In genomic region chr10:120563926-120564325, GRCm38 (mm10) we compare ENCODE assay signal across 14 mouse cellular contexts.
DNase-seq lines count a peak whose midpoint lies in the region; ATAC-seq lines count a peak whose summit lies in the region.
"Had no signal": no experiment of that assay in that cellular context is flagged by ENCODE, and none has a peak within 500 bp of the region (broad histone marks: within the 10 kb centered on the region; RNA-seq: fewer than 3 reads in every experiment).

No protein-coding gene starts in this region.

- H3K4me1 ChIP-seq in heart, embryonic 16.5 days (ENCODE audit: control insufficient read depth, insufficient read depth, low read length), result peaks cover 10% of the 10 kb centered on the region; the same call in 1 of the 2 replicates
- peaks cover 12% of the 10 kb centered on the region for H3K4me1 ChIP-seq in embryonic facial prominence, embryonic 13.5 days
- H3K4me1 ChIP-seq in hindbrain, embryonic 12.5 days, result peaks cover 8% of the 10 kb centered on the region

- no peak for ATAC-seq in heart, embryonic 16.5 days (replicated peaks; ENCODE audit: extremely low read depth, insufficient read depth, low FRiP score)
- ATAC-seq in embryonic facial prominence, embryonic 13.5 days (ENCODE audit: insufficient number of reproducible peaks, insufficient read depth, low FRiP score, low TSS enrichment, low read depth), result no peak
- no peak for ATAC-seq in hindbrain, embryonic 12.5 days (ENCODE audit: low FRiP score)
- ATAC-seq: liver, postnatal 0 days had no signal

- intact Hi-C loops in heart, postnatal 10 days (cut with DNase I), result no loop called here

- no peaks in the 10 kb centered on the region for H3K27me3 ChIP-seq in heart, embryonic 16.5 days (ENCODE audit: control insufficient read depth, insufficient read depth, low read length)
- H3K27me3 ChIP-seq in embryonic facial prominence, embryonic 13.5 days, result no peaks in the 10 kb centered on the region
- H3K27me3 ChIP-seq in hindbrain, embryonic 12.5 days, result 0 out of 2 replicates have a peak, but pooled peaks cover 8% of the 10 kb centered on the region

- H3K36me3 ChIP-seq in heart, embryonic 16.5 days (ENCODE audit: control insufficient read depth, insufficient read depth), result no peaks in the 10 kb centered on the region
- no peaks in the 10 kb centered on the region for H3K36me3 ChIP-seq in embryonic facial prominence, embryonic 13.5 days
- H3K36me3 ChIP-seq in hindbrain, embryonic 12.5 days, result no peaks in the 10 kb centered on the region
- H3K36me3 ChIP-seq: G1E; hindbrain, embryonic 13.5 days had no signal

- no peak overlapping the region for H3K4me3 ChIP-seq in heart, embryonic 16.5 days (ENCODE audit: low read length)
- H3K4me3 ChIP-seq in embryonic facial prominence, embryonic 13.5 days, result no peak overlapping the region
- no peak overlapping the region for H3K4me3 ChIP-seq in hindbrain, embryonic 12.5 days

- peak overlapping the region; percentile 30; the same call in 1 of the 2 replicates for H3K4me2 ChIP-seq in heart, embryonic 16.5 days (ENCODE audit: low read depth, low read length)
- H3K4me2 ChIP-seq in embryonic facial prominence, embryonic 13.5 days, result peak overlapping the region; percentile 56; the same call in 1 of the 2 replicates
- no peak overlapping the region for H3K4me2 ChIP-seq in hindbrain, embryonic 12.5 days (replicated peaks)

- 26% methylated on average over 10 of the region's 10 CpGs for WGBS in heart, embryonic 16.5 days
- WGBS in embryonic facial prominence, embryonic 13.5 days, result 10% methylated on average over 10 of the region's 10 CpGs
- 44% methylated on average over 10 of the region's 10 CpGs for WGBS in hindbrain, embryonic 12.5 days

- peak; percentile 54 for DNase-seq in embryo, embryonic 10.5 days (ENCODE audit: low spot score)
- no peak for DNase-seq in embryo, embryonic 9.5 days (ENCODE audit: extremely low spot score)
- no peak for DNase-seq in heart, postnatal 10 days
- peak; percentile 36 for DNase-seq in 3T3-L1 (ENCODE audit: low read depth, low spot score)
- DNase-seq in cerebellum, postnatal 10 days, result no peak
- DNase-seq: B cell, adult 2 months; cerebellum, adult 8-10 months; layer of hippocampus, adult 9-11 months; liver, postnatal 0 days had no signal

- no peak overlapping the region for H3K9ac ChIP-seq in heart, embryonic 16.5 days (ENCODE audit: low read length)
- H3K9ac ChIP-seq in embryonic facial prominence, embryonic 13.5 days, result no peak overlapping the region
- no peak overlapping the region for H3K9ac ChIP-seq in hindbrain, embryonic 12.5 days
- H3K9ac ChIP-seq: hindbrain, embryonic 13.5 days; liver, postnatal 0 days had no signal

- H3K27ac ChIP-seq in heart, embryonic 16.5 days (ENCODE audit: low read length), result no peak overlapping the region
- peak overlapping the region; percentile 12; the same call in 1 of the 2 replicates for H3K27ac ChIP-seq in embryonic facial prominence, embryonic 13.5 days
- H3K27ac ChIP-seq in hindbrain, embryonic 12.5 days, result no peak overlapping the region
- H3K27ac ChIP-seq: hindbrain, embryonic 13.5 days had no signal

- no peaks in the 10 kb centered on the region for H3K9me3 ChIP-seq in heart, embryonic 16.5 days (replicated peaks; ENCODE audit: control insufficient read depth, low read length)
- no peaks in the 10 kb centered on the region; the same call in none of the 2 replicates for H3K9me3 ChIP-seq in embryonic facial prominence, embryonic 13.5 days
- peaks cover 6% of the 10 kb centered on the region; the same call in 1 of the 2 replicates for H3K9me3 ChIP-seq in hindbrain, embryonic 12.5 days (replicated peaks)
- H3K9me3 ChIP-seq: hindbrain, embryonic 13.5 days had no signal

Comparison
In these comparisons a context has a peak if more than half of its experiments do, and no peak if none do; other contexts are left out.
1. DNase-seq: peak in embryo, embryonic 10.5 days (single experiment) and 3T3-L1 (single experiment); none in embryo, embryonic 9.5 days (single experiment), heart, postnatal 10 days (0 of 2) and cerebellum, postnatal 10 days (0 of 2).